8 mouse cellular contexts compared by ENCODE assay signal in the genomic region with DNA sequence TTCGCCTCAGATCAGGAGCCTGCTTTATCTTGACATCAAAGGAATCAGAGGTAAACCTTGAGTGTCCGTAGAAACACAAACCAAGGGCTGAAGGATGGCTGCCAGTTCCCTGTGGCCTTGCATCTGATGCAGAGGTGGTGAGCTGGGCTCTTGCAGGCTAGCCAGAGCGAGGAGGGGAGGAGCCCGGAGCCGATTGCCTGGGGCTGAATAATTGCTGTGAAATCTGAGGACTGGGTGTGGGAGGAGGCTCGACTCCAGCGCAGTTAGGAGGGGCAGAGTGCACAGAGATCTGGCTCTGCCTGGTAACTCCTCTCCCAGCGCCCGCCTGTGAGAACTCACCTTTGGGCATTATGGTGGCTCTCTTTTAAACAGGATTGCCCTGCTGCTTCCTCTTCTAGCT. TPM values are rescaled to one million over a fixed set of nuclear protein-coding genes. Genes with fewer than 3 reads are reported as not detected.
DNase-seq lines count a peak whose midpoint lies in the region; ATAC-seq lines count a peak whose summit lies in the region.

No protein-coding gene starts in this region.

- no peak overlapping the region for H3K9ac ChIP-seq in embryonic facial prominence, embryonic 11.5 days (replicated peaks; ENCODE audit: low read length)
- H3K9ac ChIP-seq in hindbrain, embryonic 12.5 days: no peak overlapping the region

- H3K4me3 ChIP-seq in embryonic facial prominence, embryonic 11.5 days (ENCODE audit: low read depth, low read length): no peak overlapping the region
- no peak overlapping the region for H3K4me3 ChIP-seq in hindbrain, embryonic 12.5 days

- H3K27ac ChIP-seq in embryonic facial prominence, embryonic 11.5 days (replicated peaks; ENCODE audit: low read depth, low read length): peak overlapping the region; percentile 49
- 0 out of 2 replicates have a peak overlapping the region, but pooled peaks have one; percentile 18 for H3K27ac ChIP-seq in hindbrain, embryonic 12.5 days

- peak; percentile 75 for ATAC-seq in embryonic facial prominence, embryonic 11.5 days (replicated peaks; ENCODE audit: insufficient number of reproducible peaks, low FRiP score, low TSS enrichment, low read depth)
- peak; percentile 64 for ATAC-seq in hindbrain, embryonic 12.5 days (ENCODE audit: low FRiP score)

- WGBS in embryonic facial prominence, embryonic 11.5 days: 4% methylated on average over 9 of the region's 9 CpGs
- WGBS in hindbrain, embryonic 12.5 days: 9% methylated on average over 9 of the region's 9 CpGs

- H3K4me1 ChIP-seq in embryonic facial prominence, embryonic 11.5 days (ENCODE audit: control insufficient read depth, insufficient read depth, low read length): peaks cover 10% of the 10 kb centered on the region
- H3K4me1 ChIP-seq in hindbrain, embryonic 12.5 days: peaks cover 40% of the 10 kb centered on the region

- H3K36me3 ChIP-seq in embryonic facial prominence, embryonic 11.5 days (replicated peaks; ENCODE audit: control insufficient read depth, insufficient read depth, low read depth, low read length): no peaks in the 10 kb centered on the region
- no peaks in the 10 kb centered on the region for H3K36me3 ChIP-seq in hindbrain, embryonic 12.5 days

- peak; percentile 38 for DNase-seq in gastrocnemius, adult 18-20 months (ENCODE audit: low spot score)
- no peak for DNase-seq in gastrocnemius, postnatal 36 days
- DNase-seq in embryonic facial prominence, embryonic 11.5 days (ENCODE audit: low spot score): peak; percentile 89
- peak; percentile 55 for DNase-seq in liver
- DNase-seq in retina, postnatal 1 day: peak; percentile 72
- DNase-seq in spleen, postnatal 10 days (ENCODE audit: low spot score in 2 of 2): no peak
- DNase-seq in left cerebral cortex, postnatal 25 days (ENCODE audit: low spot score in 2 of 2): no peak

- no peaks in the 10 kb centered on the region for H3K27me3 ChIP-seq in embryonic facial prominence, embryonic 11.5 days (ENCODE audit: control insufficient read depth, insufficient read depth, low read length)
- no peaks in the 10 kb centered on the region for H3K27me3 ChIP-seq in hindbrain, embryonic 12.5 days

- no peaks in the 10 kb centered on the region for H3K9me3 ChIP-seq in embryonic facial prominence, embryonic 11.5 days (replicated peaks; ENCODE audit: control insufficient read depth, low read length)
- H3K9me3 ChIP-seq in hindbrain, embryonic 12.5 days (replicated peaks): no peaks in the 10 kb centered on the region

- peak overlapping the region; percentile 17; the same call in 1 of the 2 replicates for H3K4me2 ChIP-seq in embryonic facial prominence, embryonic 11.5 days (ENCODE audit: low read depth, low read length)
- H3K4me2 ChIP-seq in hindbrain, embryonic 12.5 days (replicated peaks): peak overlapping the region; percentile 15

- intact Hi-C loops in gastrocnemius, postnatal 36 days (cut with DNase I): no loop called here
- intact Hi-C loops in left cerebral cortex, postnatal 25 days (cut with DNase I): no loop called here

RNA-seq across cellular contexts. Expression of gene Anxa2, which starts 15.6 kb away (rescaled TPM):
- 10 to 100 TPM; 29.4 to 53.6 TPM for total RNA-seq in gastrocnemius, adult 18-20 months (2021)
- 10 to 100 TPM; 34.1 to 50.4 TPM for total RNA-seq in gastrocnemius, postnatal 36 days (2021)
- polyA plus RNA-seq in embryonic facial prominence, embryonic 11.5 days (2014; fragmentation: Nextera tagmentation; extraction: Ambion mirVana): 288 and 316 TPM in 2 replicates
- 317 and 331 TPM in 2 replicates for polyA plus RNA-seq in hindbrain, embryonic 12.5 days (2016; fragmentation: Nextera tagmentation; extraction: Ambion mirVana)
- total RNA-seq in left cerebral cortex, postnatal 25 days (2021): 10 to 100 TPM; 12.5 to 17.5 TPM

Comparison
In these comparisons a context has a peak if more than half of its experiments do, and no peak if none do; other contexts are left out.
1. DNase-seq: peak in gastrocnemius, adult 18-20 months (single experiment), embryonic facial prominence, embryonic 11.5 days (single experiment), liver (single experiment) and retina, postnatal 1 day (single experiment); none in gastrocnemius, postnatal 36 days (0 of 2), spleen, postnatal 10 days (0 of 2) and left cerebral cortex, postnatal 25 days (0 of 2).